Mouse (Mus musculus): ENCODE data around the gene Sstr2.

DNA sequence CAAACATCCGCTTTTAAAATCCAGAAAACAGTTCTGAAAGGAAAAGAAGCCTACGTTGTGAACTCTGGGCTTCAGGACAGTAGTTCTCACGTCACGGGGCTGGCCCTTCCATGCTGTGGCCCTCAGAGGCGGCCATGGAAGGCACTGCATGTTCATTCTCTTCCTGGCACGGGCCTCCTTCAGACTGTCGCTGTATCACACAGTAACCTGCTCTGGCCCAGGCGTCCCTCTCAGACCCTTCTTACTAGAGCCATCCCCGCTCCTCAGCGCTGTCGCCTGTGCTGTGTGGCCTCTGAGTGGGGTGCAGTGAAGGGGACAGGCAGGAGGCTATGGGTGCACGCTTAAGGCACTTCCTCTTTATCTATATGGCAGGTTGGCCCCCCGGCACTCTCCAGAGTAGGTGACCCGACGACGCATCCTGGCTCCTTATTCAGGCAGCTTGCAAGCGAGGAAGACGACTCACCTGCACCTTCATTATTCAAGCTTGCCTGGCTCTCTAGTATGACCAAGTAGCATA is 42.8 kb downstream of the Sstr2 start:
- TF ChIP-seq EP300 (IDR thresholded peaks at IDR 0.05; ENCODE audit: low read depth) (no peak), CTCF (IDR thresholded peaks at IDR 0.05; ENCODE audit: low read depth) (no peak)
